Mouse (Mus musculus) liver, adult 2 months (tissue): ENCODE data around the gene A430078G23Rik. TPM values are rescaled to one million over a fixed set of nuclear protein-coding genes. Genes with fewer than 3 reads are reported as not detected.
"Not testable (repeated sequence)": the region's sequence is repeated elsewhere in the genome, so short reads cannot be mapped to it uniquely, and the experiment has no call there.

Experiments
- DNase-seq: peaks from one replicate; pipeline ENCODE4 v3.0.0-alpha.2; 2011; ENCODE audit warnings: low read depth, low spot score; ENCODE audit errors: extremely low read depth
- H3K27ac ChIP-seq: fragments of 200-500 bp; replicated peaks from 2 replicates; pipeline ENCODE4 v1.5.1; 2012; ENCODE audit warnings: low read depth, mild to moderate bottlenecking, control low read depth, inconsistent platforms, low read length; ENCODE audit not compliant: insufficient read depth
- H3K27me3 ChIP-seq: fragments of 200-500 bp; 2 replicates; pipeline ENCODE4 v1.6.1; 2012; ENCODE audit warnings: mild to moderate bottlenecking, moderate library complexity, low read length, inconsistent platforms; ENCODE audit not compliant: control insufficient read depth, insufficient read depth
- H3K36me3 ChIP-seq: fragments of 200-500 bp; 2 replicates; pipeline ENCODE4 v1.6.1; 2012; ENCODE audit warnings: low read length, inconsistent platforms; ENCODE audit not compliant: control insufficient read depth, insufficient read depth
- H3K4me1 ChIP-seq: fragments of 200-500 bp; 2 replicates; pipeline ENCODE4 v1.6.1; 2011; ENCODE audit warnings: low read length; ENCODE audit not compliant: control insufficient read depth, insufficient read depth
- H3K4me3 ChIP-seq: fragments of 200-500 bp; 2 replicates; pipeline ENCODE4 v1.5.1; 2011; ENCODE audit warnings: low read depth, mild to moderate bottlenecking, control low read depth, low read length, moderate library complexity; ENCODE audit not compliant: insufficient read depth
- H3K79me2 ChIP-seq: fragments of 200-500 bp; 2 replicates; pipeline ENCODE4 v1.6.1; 2012; ENCODE audit warnings: inconsistent platforms, mild to moderate bottlenecking, low read length, moderate library complexity; ENCODE audit not compliant: control insufficient read depth, insufficient read depth
- H3K9ac ChIP-seq: fragments of 200-500 bp; 2 replicates; pipeline ENCODE4 v1.6.1; 2012; ENCODE audit warnings: low read depth, mild to moderate bottlenecking, control low read depth, inconsistent platforms, low read length
- CTCF ChIP-seq: fragments of 200-500 bp; IDR thresholded peaks from 2 replicates; pipeline ENCODE4 v1.5.1; 2011; ENCODE audit warnings: low read depth, low read length, control low read depth
- POLR2A ChIP-seq: fragments of 200-500 bp; IDR thresholded peaks from 2 replicates; pipeline ENCODE4 v1.6.1; 2011; ENCODE audit warnings: low read length, control low read depth; ENCODE audit not compliant: insufficient read depth; ENCODE audit errors: extremely low read depth
- WGBS: fragments of 180-500 bp; shearing (Covaris S2); methylation state at CpG from one replicate; pipeline ENCODE4 v1.1.7; 2018; 5-methylcytosine and 5-hydroxymethylcytosine counted together
- polyA plus RNA-seq: library from polyadenylated mRNA; depleted of rRNA; stranded (reverse); fragments of >200 nt; gene quantifications from 2 replicates; pipeline ENCODE4 v1.2.3, GENCODE M21; 2012; rRNA removed
- total RNA-seq: library from RNA; depleted of rRNA; stranded (reverse); fragments of >200 nt; gene quantifications from 2 replicates; pipeline ENCODE4 v1.2.3, GENCODE M21; 2014; rRNA removed

The A430078G23Rik gene
- 0.34 and 0.74 TPM in 2 replicates for total RNA-seq
- polyA plus RNA-seq: 0.11 and 0.53 TPM in 2 replicates

DNA sequence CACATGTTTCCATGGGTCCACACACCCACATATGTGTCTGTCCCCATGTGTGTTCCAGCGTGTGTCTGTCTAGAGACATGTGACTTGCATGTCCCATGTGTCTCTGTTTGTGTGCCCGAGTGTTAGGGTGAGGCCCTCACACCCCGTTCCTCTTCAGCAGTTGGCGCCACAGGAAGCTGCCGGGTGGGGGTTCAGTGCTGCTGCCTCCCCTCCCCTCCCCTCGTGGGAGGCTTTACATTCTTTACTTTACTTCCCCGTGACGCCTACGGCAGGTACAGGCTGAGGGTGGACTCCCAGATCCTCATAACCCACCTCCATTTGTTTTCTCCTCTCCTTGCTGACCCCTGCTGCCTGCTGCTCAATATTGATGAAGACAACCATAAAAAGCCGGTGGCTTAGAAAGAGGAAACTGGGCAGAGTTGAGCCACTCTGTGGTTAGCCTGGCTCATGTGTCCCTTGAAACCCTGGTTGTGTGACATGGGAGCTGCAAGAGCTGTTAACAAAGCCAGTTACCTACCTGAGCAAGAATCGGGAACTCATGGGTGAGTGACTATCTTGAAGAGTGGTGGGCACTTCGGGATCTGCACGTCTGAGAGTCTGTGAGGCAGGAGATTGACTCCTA, at the start of gene A430078G23Rik:
Gene A430078G23Rik (plus strand): TSS at position 227 of the 622 bp plus-strand sequence.
- TF ChIP-seq POLR2A: no peak
- no peak for TF ChIP-seq CTCF
- DNase-seq: no peak
- Histone ChIP-seq H3K4me3 (no peak within 1 kb of the TSS; the same call in 1 of the 2 replicates), H3K36me3 (no peaks in the 10 kb centered on the region), H3K79me2 (no peaks in the 10 kb centered on the region), H3K4me1 (peaks cover 9% of the 10 kb centered on the region), H3K27me3 (no peaks in the 10 kb centered on the region), H3K9ac (no peak within 1 kb of the TSS), H3K27ac (no peak within 1 kb of the TSS)
- 67% methylated on average over 13 of the region's 13 CpGs for WGBS

DNA sequence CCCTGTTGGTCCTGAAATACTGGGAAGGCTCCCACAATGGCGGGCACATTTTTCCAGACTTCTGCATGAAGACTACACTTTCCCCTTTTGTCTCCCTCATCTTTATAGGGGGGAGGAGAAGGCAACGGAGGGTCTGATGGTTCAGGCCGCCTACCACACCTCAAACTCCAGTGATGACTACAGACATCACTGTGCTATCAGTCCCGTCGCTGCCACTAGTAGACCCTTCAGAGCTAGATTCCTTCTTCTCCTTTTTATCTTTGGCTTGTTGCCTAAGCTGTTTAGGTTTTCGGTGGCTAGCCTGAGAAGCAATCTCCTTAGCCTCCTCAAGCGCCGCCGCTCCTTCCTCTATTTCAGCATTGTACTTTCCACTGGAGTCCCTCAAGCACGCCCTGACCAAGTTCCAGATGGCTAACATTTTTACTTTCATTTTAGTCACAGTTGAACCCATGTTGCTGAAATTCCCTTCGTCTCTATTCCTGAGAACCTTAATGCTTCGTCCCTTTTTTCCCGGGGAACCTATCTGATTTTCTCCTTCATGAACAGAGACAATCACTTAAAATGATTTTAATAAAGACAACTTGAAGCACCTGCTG, 44.9 kb upstream of the A430078G23Rik start:
- not testable (repeated sequence) for H3K36me3 ChIP-seq, H3K9ac ChIP-seq, H3K27ac ChIP-seq, H3K27me3 ChIP-seq, H3K4me3 ChIP-seq, H3K79me2 ChIP-seq, DNase-seq, H3K4me1 ChIP-seq
- WGBS: 93% methylated on average over 13 of the region's 13 CpGs

DNA sequence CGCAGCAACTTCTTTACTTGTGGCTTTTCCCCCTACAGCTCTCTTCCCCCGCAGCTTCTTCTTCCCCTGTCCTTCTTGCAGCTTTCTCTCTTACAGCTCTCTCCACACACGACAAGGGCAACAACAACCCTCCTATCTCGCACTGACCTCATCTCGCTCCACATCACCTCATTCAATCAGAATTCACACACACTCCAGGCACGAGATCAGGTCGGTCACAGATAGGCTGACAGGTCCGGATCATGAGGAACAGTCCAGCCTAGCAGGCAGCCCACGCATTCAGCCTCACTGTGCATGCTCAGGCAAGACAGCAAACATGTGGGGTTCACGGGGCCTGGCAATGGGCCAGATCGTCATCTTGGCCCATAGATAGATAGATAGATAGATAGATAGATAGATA, 43.6 kb upstream of the A430078G23Rik start:
- H3K4me1 ChIP-seq: peaks cover 4% of the 10 kb centered on the region
- no peak overlapping the region for H3K27ac ChIP-seq
- no peak overlapping the region for H3K4me3 ChIP-seq
- H3K9ac ChIP-seq: no peak overlapping the region
- no peaks in the 10 kb centered on the region for H3K36me3 ChIP-seq
- no peaks in the 10 kb centered on the region for H3K27me3 ChIP-seq
- DNase-seq: no peak
- H3K79me2 ChIP-seq: no peaks in the 10 kb centered on the region
- 80% methylated on average over 11 of the region's 11 CpGs for WGBS
- TF ChIP-seq CTCF (no peak), POLR2A (no peak)

DNA sequence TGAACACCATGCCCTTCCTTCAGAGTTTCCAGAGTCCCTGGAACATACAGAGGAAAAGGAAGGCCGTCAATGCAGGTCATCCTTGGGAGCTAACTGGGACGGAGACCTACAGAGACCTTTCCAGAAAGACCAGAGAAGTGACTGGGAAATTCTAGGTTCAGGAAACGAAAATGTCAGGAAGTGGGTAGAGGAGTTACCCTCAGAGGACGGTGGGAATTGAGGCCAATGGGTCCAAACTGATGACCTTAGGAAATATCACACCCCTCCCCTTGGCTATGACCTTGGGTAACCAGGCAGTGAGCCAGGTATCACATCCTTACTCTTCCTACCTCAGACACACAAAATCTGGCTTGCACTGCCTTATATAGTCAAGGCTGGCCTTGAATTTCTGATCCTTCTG, 41.7 kb upstream of the A430078G23Rik start:
- Histone ChIP-seq H3K9ac (no peak overlapping the region), H3K36me3 (no peaks in the 10 kb centered on the region), H3K79me2 (no peaks in the 10 kb centered on the region), H3K4me3 (no peak overlapping the region), H3K4me1 (peaks cover 4% of the 10 kb centered on the region), H3K27ac (no peak overlapping the region), H3K27me3 (no peaks in the 10 kb centered on the region)
- WGBS: 72% methylated on average over 4 of the region's 4 CpGs
- no peak for DNase-seq
- TF ChIP-seq POLR2A (no peak), CTCF (no peak)

DNA sequence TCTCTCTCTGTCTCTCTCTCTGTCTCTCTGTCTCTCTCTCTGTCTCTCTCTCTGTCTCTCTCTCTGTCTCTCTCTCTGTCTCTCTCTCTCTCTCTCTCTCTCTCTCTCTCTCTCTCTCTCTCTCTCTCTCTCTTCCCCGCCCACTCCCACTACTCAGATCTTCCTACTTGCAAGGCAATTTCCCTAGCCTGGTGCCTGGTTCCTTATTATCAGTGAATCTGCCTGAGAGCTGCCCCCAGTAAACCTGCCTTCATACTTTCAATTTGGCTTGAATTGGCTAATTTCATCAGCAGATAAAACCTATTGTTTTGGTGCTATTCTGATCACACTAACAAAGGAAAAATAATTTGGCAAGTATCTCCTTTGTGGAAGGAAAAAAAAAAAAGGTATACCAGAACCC, 39.8 kb upstream of the A430078G23Rik start:
- WGBS: 86% methylated on average over 1 of the region's 1 CpGs
- H3K4me1 ChIP-seq, H3K4me3 ChIP-seq, DNase-seq, H3K36me3 ChIP-seq, H3K27ac ChIP-seq, H3K79me2 ChIP-seq, H3K9ac ChIP-seq, H3K27me3 ChIP-seq: not testable (repeated sequence)

DNA sequence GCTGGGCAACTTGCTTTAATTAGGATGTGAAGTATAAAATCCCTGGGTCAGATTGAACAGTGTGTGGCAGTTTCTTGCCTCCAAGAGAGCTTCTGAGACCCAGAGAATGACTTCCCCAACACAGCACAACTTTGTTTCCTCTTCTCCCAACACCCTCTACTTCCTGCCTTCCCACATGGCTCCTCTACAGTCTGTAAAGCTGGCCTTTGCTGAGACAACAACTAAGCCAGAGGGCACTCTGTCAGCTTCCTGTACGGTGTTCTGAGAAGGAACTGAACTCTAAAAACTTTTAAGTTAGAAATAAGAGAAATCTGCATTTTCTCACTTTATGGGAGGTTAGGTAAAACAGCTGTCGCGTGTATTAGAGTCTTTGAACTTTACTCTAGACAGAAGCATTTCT, 39.4 kb upstream of the A430078G23Rik start:
- no peak for TF ChIP-seq CTCF
- no peak for TF ChIP-seq POLR2A
- Histone ChIP-seq H3K27me3 (no peaks in the 10 kb centered on the region), H3K79me2 (no peaks in the 10 kb centered on the region), H3K27ac (no peak overlapping the region), H3K4me1 (peaks cover 9% of the 10 kb centered on the region), H3K9ac (no peak overlapping the region), H3K36me3 (no peaks in the 10 kb centered on the region), H3K4me3 (no peak overlapping the region)
- peak; percentile 50 for DNase-seq
- 7% methylated on average over 3 of the region's 3 CpGs for WGBS
